Mouse (Mus musculus) limb, embryonic 10.5 days (tissue): ENCODE data around the gene Atf6. TPM values are rescaled to one million over a fixed set of nuclear protein-coding genes. Genes with fewer than 3 reads are reported as not detected.

ENCODE experiments used
- DNase-seq: peaks from one replicate; pipeline ENCODE4 v3.0.0-alpha.2; 2017; ENCODE audit warnings: low spot score
- H3K27ac ChIP-seq: fragments of 300-500 bp; sonication (generic); 2 replicates; pipeline ENCODE4 v1.5.1; 2016; ENCODE audit warnings: mild to moderate bottlenecking
- H3K27me3 ChIP-seq: fragments of 300-500 bp; sonication (generic); 2 replicates; pipeline ENCODE4 v1.6.1; 2016; ENCODE audit warnings: low read depth, mild to moderate bottlenecking; ENCODE audit not compliant: poor library complexity, severe bottlenecking
- H3K36me3 ChIP-seq: fragments of 300-500 bp; sonication (generic); 2 replicates; pipeline ENCODE4 v1.6.1; 2016; ENCODE audit warnings: mild to moderate bottlenecking, moderate library complexity
- H3K4me1 ChIP-seq: fragments of 300-500 bp; sonication (generic); 2 replicates; pipeline ENCODE4 v1.6.1; 2016
- H3K4me3 ChIP-seq: fragments of 300-500 bp; sonication (generic); 2 replicates; pipeline ENCODE4 v1.5.1; 2016; ENCODE audit warnings: mild to moderate bottlenecking, moderate library complexity
- H3K9me3 ChIP-seq: fragments of 300-500 bp; sonication (generic); replicated peaks from 2 replicates; pipeline ENCODE4 v1.6.1; 2016; ENCODE audit warnings: mild to moderate bottlenecking
- WGBS: fragments of 180-500 bp; shearing (Covaris S2); methylation state at CpG from one replicate; pipeline ENCODE4 v1.1.7; 2016; 5-methylcytosine and 5-hydroxymethylcytosine counted together
- polyA plus RNA-seq: library from polyadenylated mRNA; unstranded; fragments of >200 nt; fragmentation: Nextera tagmentation; extraction: Ambion mirVana; gene quantifications from 2 replicates; pipeline ENCODE4 v1.2.1, GENCODE M21; 2016

Atf6 gene
- polyA plus RNA-seq, 1 experiment from 2014 or later = 8.0 TPM

GRCm38 (mm10) chr1:170807600-170808270, 59.8 kb downstream of the Atf6 start:
- H3K27ac ChIP-seq = no peak overlapping the region
- no peak for DNase-seq
- 95% methylated on average over 2 of the region's 2 CpGs for WGBS
- H3K4me1 ChIP-seq = no peaks in the 10 kb centered on the region
- H3K9me3 ChIP-seq = no peaks in the 10 kb centered on the region
- no peaks in the 10 kb centered on the region for H3K27me3 ChIP-seq
- H3K36me3 ChIP-seq = no peaks in the 10 kb centered on the region
- no peak overlapping the region for H3K4me3 ChIP-seq

- WGBS = 86% methylated on average over 11 of the region's 11 CpGs
- H3K36me3 ChIP-seq = no peaks in the 10 kb centered on the region
- DNase-seq = no peak
- H3K9me3 ChIP-seq = no peaks in the 10 kb centered on the region
- H3K4me3 ChIP-seq = no peak overlapping the region
- H3K27me3 ChIP-seq = no peaks in the 10 kb centered on the region
- H3K4me1 ChIP-seq = no peaks in the 10 kb centered on the region
- no peak overlapping the region for H3K27ac ChIP-seq
Observed at GRCm38 (mm10) chr1:170804721-170805120, 62.9 kb downstream of the Atf6 start.

- Histone ChIP-seq H3K27ac (no peak overlapping the region), H3K9me3 (no peaks in the 10 kb centered on the region), H3K27me3 (no peaks in the 10 kb centered on the region), H3K36me3 (no peaks in the 10 kb centered on the region), H3K4me1 (no peaks in the 10 kb centered on the region), H3K4me3 (no peak overlapping the region)
- 76% methylated on average over 7 of the region's 7 CpGs for WGBS
- no peak for DNase-seq
Observed at GRCm38 (mm10) chr1:170802669-170803068, 64.9 kb downstream of the Atf6 start.

- no peaks in the 10 kb centered on the region for H3K4me1 ChIP-seq
- DNase-seq = no peak
- no peaks in the 10 kb centered on the region for H3K27me3 ChIP-seq
- no peaks in the 10 kb centered on the region for H3K9me3 ChIP-seq
- no peak overlapping the region for H3K27ac ChIP-seq
- 76% methylated on average over 3 of the region's 3 CpGs for WGBS
- no peaks in the 10 kb centered on the region for H3K36me3 ChIP-seq
- no peak overlapping the region for H3K4me3 ChIP-seq
Observed at GRCm38 (mm10) chr1:170800694-170801093, 66.9 kb downstream of the Atf6 start.

- no peaks in the 10 kb centered on the region for H3K4me1 ChIP-seq
- no peaks in the 10 kb centered on the region for H3K9me3 ChIP-seq
- H3K27me3 ChIP-seq = no peaks in the 10 kb centered on the region
- H3K4me3 ChIP-seq = no peak overlapping the region
- DNase-seq = no peak
- H3K27ac ChIP-seq = no peak overlapping the region
- 0 out of 2 replicates have a peak, but pooled peaks cover 7% of the 10 kb centered on the region for H3K36me3 ChIP-seq
- WGBS = 86% methylated on average over 9 of the region's 9 CpGs
Observed at GRCm38 (mm10) chr1:170795741-170796347, 71.7 kb downstream of the Atf6 start.

GRCm38 (mm10) chr1:170791542-170791941, 76.0 kb downstream of the Atf6 start:
- peaks cover 10% of the 10 kb centered on the region for H3K36me3 ChIP-seq
- 85% methylated on average over 6 of the region's 6 CpGs for WGBS
- no peak overlapping the region for H3K27ac ChIP-seq
- no peak overlapping the region for H3K4me3 ChIP-seq
- no peaks in the 10 kb centered on the region for H3K27me3 ChIP-seq
- H3K4me1 ChIP-seq = no peaks in the 10 kb centered on the region
- DNase-seq = no peak
- H3K9me3 ChIP-seq = no peaks in the 10 kb centered on the region

- Histone ChIP-seq H3K9me3 (no peaks in the 10 kb centered on the region), H3K4me3 (no peak overlapping the region), H3K27me3 (no peaks in the 10 kb centered on the region), H3K4me1 (no peaks in the 10 kb centered on the region), H3K36me3 (peaks cover 15% of the 10 kb centered on the region), H3K27ac (no peak overlapping the region)
- DNase-seq = no peak
- WGBS = 94% methylated on average over 3 of the region's 3 CpGs
Observed at GRCm38 (mm10) chr1:170791001-170791400, 76.6 kb downstream of the Atf6 start.

GRCm38 (mm10) chr1:170787643-170788042, 79.9 kb downstream of the Atf6 start:
- WGBS = 58% methylated on average over 1 of the region's 1 CpGs
- Histone ChIP-seq H3K36me3 (peaks cover 9% of the 10 kb centered on the region), H3K27ac (no peak overlapping the region), H3K9me3 (no peaks in the 10 kb centered on the region), H3K27me3 (no peaks in the 10 kb centered on the region), H3K4me1 (no peaks in the 10 kb centered on the region), H3K4me3 (no peak overlapping the region)
- no peak for DNase-seq

- Histone ChIP-seq H3K9me3 (no peaks in the 10 kb centered on the region), H3K4me3 (no peak overlapping the region), H3K36me3 (peaks cover 9% of the 10 kb centered on the region), H3K27ac (no peak overlapping the region), H3K4me1 (no peaks in the 10 kb centered on the region), H3K27me3 (no peaks in the 10 kb centered on the region)
- 95% methylated on average over 14 of the region's 14 CpGs for WGBS
- DNase-seq = no peak
Observed at GRCm38 (mm10) chr1:170786570-170787341, 80.8 kb downstream of the Atf6 start.

- H3K27me3 ChIP-seq = no peaks in the 10 kb centered on the region
- no peak overlapping the region for H3K4me3 ChIP-seq
- no peaks in the 10 kb centered on the region for H3K36me3 ChIP-seq
- H3K4me1 ChIP-seq = no peaks in the 10 kb centered on the region
- no peaks in the 10 kb centered on the region for H3K9me3 ChIP-seq
- no peak overlapping the region for H3K27ac ChIP-seq
- no peak for DNase-seq
- 98% methylated on average over 4 of the region's 4 CpGs for WGBS
Observed at GRCm38 (mm10) chr1:170777688-170778087, 89.9 kb downstream of the Atf6 start.

GRCm38 (mm10) chr1:170774431-170774830, 93.1 kb downstream of the Atf6 start:
- H3K36me3 ChIP-seq = 0 out of 2 replicates have a peak, but pooled peaks cover 3% of the 10 kb centered on the region
- H3K4me3 ChIP-seq = no peak overlapping the region
- peaks cover 3% of the 10 kb centered on the region; the same call in 1 of the 2 replicates for H3K4me1 ChIP-seq
- DNase-seq = no peak
- H3K27ac ChIP-seq = no peak overlapping the region
- H3K9me3 ChIP-seq = no peaks in the 10 kb centered on the region
- H3K27me3 ChIP-seq = no peaks in the 10 kb centered on the region
- WGBS = 66% methylated on average over 1 of the region's 1 CpGs

GRCm38 (mm10) chr1:170773506-170773905, 94.1 kb downstream of the Atf6 start:
- DNase-seq = no peak
- no peak overlapping the region for H3K4me3 ChIP-seq
- no peaks in the 10 kb centered on the region for H3K9me3 ChIP-seq
- no peak overlapping the region for H3K27ac ChIP-seq
- H3K4me1 ChIP-seq = peaks cover 3% of the 10 kb centered on the region; the same call in 1 of the 2 replicates
- no peaks in the 10 kb centered on the region for H3K27me3 ChIP-seq
- H3K36me3 ChIP-seq = 0 out of 2 replicates have a peak, but pooled peaks cover 3% of the 10 kb centered on the region
- WGBS = 91% methylated on average over 4 of the region's 4 CpGs

- no peaks in the 10 kb centered on the region for H3K27me3 ChIP-seq
- WGBS = 85% methylated on average over 25 of the region's 25 CpGs
- no peak overlapping the region for H3K27ac ChIP-seq
Observed at GRCm38 (mm10) chr1:170771437-170772003, 96.1 kb downstream of the Atf6 start.

More at GRCm38 (mm10) chr1:170771437-170772003, 96.1 kb downstream of the Atf6 start:
- no peak for DNase-seq
- Histone ChIP-seq H3K4me3 (no peak overlapping the region), H3K9me3 (no peaks in the 10 kb centered on the region), H3K4me1 (peaks cover 3% of the 10 kb centered on the region; the same call in 1 of the 2 replicates), H3K36me3 (0 out of 2 replicates have a peak, but pooled peaks cover 3% of the 10 kb centered on the region)
